9 mouse cellular contexts compared by ENCODE assay signal in the genomic region with DNA sequence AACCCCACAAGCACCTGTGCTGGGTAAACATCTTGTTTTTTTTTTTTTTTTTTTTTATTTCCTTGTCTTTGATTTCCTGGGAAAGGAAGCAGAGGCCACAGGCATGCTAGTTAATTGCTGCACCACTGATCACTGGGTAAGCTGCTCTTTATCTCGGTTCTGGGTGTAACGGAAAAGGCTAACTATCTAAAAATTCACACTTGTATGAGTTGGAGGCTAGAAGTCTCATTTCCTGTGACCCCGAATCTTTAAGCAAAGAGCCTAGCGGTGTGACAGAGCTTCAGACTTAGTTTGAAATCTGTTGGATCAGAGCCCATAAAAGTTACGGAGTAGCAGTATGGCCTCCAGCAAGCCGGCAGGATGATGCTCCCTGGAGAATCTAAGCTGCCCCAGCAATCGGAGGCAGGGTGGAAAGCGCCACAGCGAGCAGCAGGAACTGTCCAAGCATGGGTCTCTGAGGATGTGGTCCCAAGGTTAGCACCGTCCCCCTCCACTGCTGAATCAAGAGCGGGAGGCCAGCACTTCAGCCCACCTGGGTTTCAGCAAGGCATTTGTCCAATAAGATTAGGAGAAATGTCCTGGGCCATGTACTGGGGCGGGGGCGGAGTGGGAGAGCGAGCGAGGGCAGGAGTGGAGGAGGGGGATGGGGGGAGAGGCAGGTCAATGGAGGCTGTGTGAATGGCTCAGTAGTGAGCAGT. TPM values are rescaled to one million over a fixed set of nuclear protein-coding genes. Genes with fewer than 3 reads are reported as not detected.
A peak's percentile ranks its signal among the peaks of the same experiment; 100 is the strongest.
DNase-seq lines count a peak whose midpoint lies in the region; ATAC-seq and TF ChIP-seq lines count a peak whose summit lies in the region.
"Had no signal": no experiment of that assay in that cellular context is flagged by ENCODE, and none has a peak within 500 bp of the region (broad histone marks: within the 10 kb centered on the region; RNA-seq: fewer than 3 reads in every experiment).

No protein-coding gene starts in this region.

- 11% methylated on average over 15 of the region's 15 CpGs for WGBS in kidney, adult 2 months
- WGBS in liver, embryonic 15.5 days (ENCODE audit: insufficient replicate concordance) = 14% methylated on average over 15 of the region's 15 CpGs

- peaks cover 36% of the 10 kb centered on the region for H3K4me1 ChIP-seq in kidney, adult 2 months (ENCODE audit: control insufficient read depth, insufficient read depth, low read length)
- H3K4me1 ChIP-seq in liver, embryonic 15.5 days (replicated peaks) = peaks cover 17% of the 10 kb centered on the region

- H3K4me2 ChIP-seq in liver, embryonic 15.5 days = peak overlapping the region; percentile 67

- TF ChIP-seq POLR2A in kidney, adult 2 months (IDR thresholded peaks at IDR 0.05; ENCODE audit: low read depth, low read length) = no peak

- 0 out of 2 replicates have a peak, but pooled peaks have one; percentile 37 for ATAC-seq in liver, embryonic 15.5 days (ENCODE audit: insufficient read depth)

- H3K9me3 ChIP-seq in liver, embryonic 15.5 days (replicated peaks) = no peaks in the 10 kb centered on the region

- no peaks in the 10 kb centered on the region for H3K36me3 ChIP-seq in kidney, adult 2 months (ENCODE audit: control insufficient read depth, insufficient read depth, low read length)
- H3K36me3 ChIP-seq in liver, embryonic 15.5 days (replicated peaks) = no peaks in the 10 kb centered on the region

- H3K27ac ChIP-seq in kidney, adult 2 months (ENCODE audit: insufficient read depth, low read depth, low read length) = peak overlapping the region; percentile 88
- peak overlapping the region; percentile 48; the same call in 1 of the 2 replicates for H3K27ac ChIP-seq in liver, embryonic 15.5 days (replicated peaks)

- no peaks in the 10 kb centered on the region for H3K27me3 ChIP-seq in kidney, adult 2 months (replicated peaks; ENCODE audit: control insufficient read depth, insufficient read depth, low read length)
- no peaks in the 10 kb centered on the region for H3K27me3 ChIP-seq in liver, embryonic 15.5 days
- H3K27me3 ChIP-seq: CH12.LX had no signal

- TF ChIP-seq CTCF in kidney, adult 2 months (conservative IDR thresholded peaks at IDR 0.05; ENCODE audit: insufficient read depth, insufficient read length, low read depth, low read length) = no peak

- DNase-seq in kidney, adult 2 months = peak; percentile 53
- DNase-seq in kidney, adult 18-20 months = no peak
- peak; percentile 73 for DNase-seq in embryo, embryonic 9.5 days (ENCODE audit: extremely low spot score)
- peak; percentile 41 for DNase-seq in heart, postnatal 4 days
- no peak for DNase-seq in B cell, adult 2 months
- no peak for DNase-seq in spleen, postnatal 14 days (ENCODE audit: low spot score in 2 of 2)
- DNase-seq in gastrocnemius, postnatal 10 days = no peak

- H3K9ac ChIP-seq in liver, embryonic 15.5 days = peak overlapping the region; percentile 36; the same call in 1 of the 2 replicates

- H3K4me3 ChIP-seq in kidney, adult 2 months (ENCODE audit: insufficient read depth, low read depth, low read length) = peak overlapping the region; percentile 52
- peak overlapping the region; percentile 42 for H3K4me3 ChIP-seq in liver, embryonic 15.5 days (replicated peaks)

RNA-seq across cellular contexts. Expression of a gene that starts 10.4 kb away (rescaled TPM):
- 448 and 498 TPM in 2 replicates for polyA plus RNA-seq in kidney, adult 2 months (2012; rRNA removed)
- total RNA-seq in heart, postnatal 4 days (2021) = 10 to 100 TPM; 10.1 to 11.7 TPM
- polyA plus RNA-seq in liver, embryonic 15.5 days (2015; fragmentation: Nextera tagmentation; extraction: Ambion mirVana) = 17.1 and 19.8 TPM in 2 replicates
- total RNA-seq in gastrocnemius, postnatal 10 days (2021) = 1 to 10 TPM; 8.3 to 8.9 TPM

RNA-seq across cellular contexts. Expression of a gene that starts 17.5 kb away (rescaled TPM):
- 38.8 and 56.5 TPM in 2 replicates for polyA plus RNA-seq in kidney, adult 2 months (2012; rRNA removed)
- 1 to 10 TPM; 4.8 to 5.2 TPM for total RNA-seq in heart, postnatal 4 days (2021)
- 0.06 and 0.14 TPM in 2 replicates for polyA plus RNA-seq in liver, embryonic 15.5 days (2015; fragmentation: Nextera tagmentation; extraction: Ambion mirVana)
- 1 to 10 TPM; 2.2 to 4.3 TPM for total RNA-seq in gastrocnemius, postnatal 10 days (2021)

RNA-seq across cellular contexts. Expression of a gene that starts 27.2 kb away (rescaled TPM):
- 73.5 and 88.1 TPM in 2 replicates for polyA plus RNA-seq in kidney, adult 2 months (2012; rRNA removed)
- total RNA-seq in heart, postnatal 4 days (2021) = not detected
- 3.0 and 3.1 TPM in 2 replicates for polyA plus RNA-seq in liver, embryonic 15.5 days (2015; fragmentation: Nextera tagmentation; extraction: Ambion mirVana)
- not detected for total RNA-seq in gastrocnemius, postnatal 10 days (2021)

RNA-seq across cellular contexts. Expression of a gene that starts 28.2 kb away (rescaled TPM):
- polyA plus RNA-seq in kidney, adult 2 months (2012; rRNA removed) = not detected in 2 replicates
- not detected for total RNA-seq in heart, postnatal 4 days (2021)
- polyA plus RNA-seq in liver, embryonic 15.5 days (2015; fragmentation: Nextera tagmentation; extraction: Ambion mirVana) = 0.32 TPM in 1 of 2 replicates, not detected in the other
- not detected for total RNA-seq in gastrocnemius, postnatal 10 days (2021)
- total RNA-seq: CH12.LX had no signal

RNA-seq across cellular contexts. Expression of a gene that starts 30.5 kb away (rescaled TPM):
- polyA plus RNA-seq in kidney, adult 2 months (2012; rRNA removed) = 23.4 and 31.5 TPM in 2 replicates
- total RNA-seq in heart, postnatal 4 days (2021) = 1 to 10 TPM; 2.6 to 2.9 TPM
- 0.96 and 1.6 TPM in 2 replicates for polyA plus RNA-seq in liver, embryonic 15.5 days (2015; fragmentation: Nextera tagmentation; extraction: Ambion mirVana)
- total RNA-seq in gastrocnemius, postnatal 10 days (2021) = 1 to 10 TPM; 3.8 to 6.4 TPM
- total RNA-seq: CH12.LX had no signal

Comparison
In these comparisons a context has a peak if more than half of its experiments do, and no peak if none do; other contexts are left out.
1. DNase-seq: peak in kidney, adult 2 months (single experiment), embryo, embryonic 9.5 days (single experiment) and heart, postnatal 4 days (single experiment); none in kidney, adult 18-20 months (single experiment), B cell, adult 2 months (0 of 2), spleen, postnatal 14 days (0 of 2) and gastrocnemius, postnatal 10 days (single experiment).